Mouse (Mus musculus) CH12.LX (cell line): ENCODE results near the gene Stox2. TPM values are rescaled to one million over a fixed set of nuclear protein-coding genes. Genes with fewer than 3 reads are reported as not detected.

Experiments used
- DNase-seq: peaks from one replicate; pipeline ENCODE4 v3.0.0-alpha.2; 2013; ENCODE audit errors: extremely low read depth
- H3K27ac ChIP-seq: 2 replicates; pipeline ENCODE4 v1.5.1; 2012; ENCODE audit warnings: low read depth, mild to moderate bottlenecking, control low read depth, moderate library complexity; ENCODE audit not compliant: insufficient read depth
- H3K27me3 ChIP-seq: replicated peaks from 2 replicates; pipeline ENCODE3; 2012; ENCODE audit warnings: inconsistent platforms
- H3K36me3 ChIP-seq, 2 experiments: replicated peaks in 1 of 2; 2 replicates each; pipeline versions ENCODE3 to v1.6.1; 2012; ENCODE audit warnings: inconsistent platforms in 1 of 2, low read length in 1 of 2, mild to moderate bottlenecking in 1 of 2, mixed read lengths in 1 of 2, moderate library complexity in 1 of 2; ENCODE audit not compliant: control insufficient read depth in 1 of 2, insufficient read depth in 1 of 2
- H3K4me1 ChIP-seq, 2 experiments: 2 replicates each; pipeline ENCODE4 v1.6.1; 2012; ENCODE audit warnings: inconsistent platforms in 1 of 2, moderate library complexity in 1 of 2; ENCODE audit not compliant: insufficient read depth in 2 of 2, control insufficient read depth in 1 of 2
- H3K4me2 ChIP-seq: 2 replicates; pipeline ENCODE4 v1.6.1; 2012; ENCODE audit warnings: low read depth, mild to moderate bottlenecking, control low read depth; ENCODE audit not compliant: poor library complexity, insufficient read depth, severe bottlenecking
- H3K4me3 ChIP-seq, 3 experiments: fragments of 150-350 bp in 1 of 3; sonication (generic) in 1 of 3; replicated peaks in 1 of 3; 2 replicates each; pipeline versions ENCODE3 to v1.5.1; 2011 to 2012; ENCODE audit warnings: low read depth in 2 of 3, low read length in 2 of 3, mild to moderate bottlenecking in 2 of 3, moderate library complexity in 2 of 3, control low read depth in 1 of 3, improper control_type of control experiment in 1 of 3, inconsistent platforms in 1 of 3, mixed read lengths in 1 of 3; ENCODE audit not compliant: poor library complexity in 1 of 3
- H3K79me2 ChIP-seq: replicated peaks from 2 replicates; pipeline ENCODE4 v1.6.1; 2012; ENCODE audit warnings: mild to moderate bottlenecking, moderate library complexity; ENCODE audit not compliant: control insufficient read depth, poor library complexity, insufficient read depth, severe bottlenecking; ENCODE audit errors: extremely low read depth
- H3K9ac ChIP-seq: 2 replicates; pipeline ENCODE4 v1.6.1; 2012; ENCODE audit warnings: low read depth, mild to moderate bottlenecking, control low read depth, moderate library complexity; ENCODE audit not compliant: insufficient read depth
- H3K9me3 ChIP-seq: replicated peaks from 2 replicates; pipeline ENCODE3; 2012; ENCODE audit warnings: low read length, inconsistent platforms, mixed read lengths
- CHD2 ChIP-seq: IDR thresholded peaks from 2 replicates; pipeline ENCODE4 v1.6.1; 2011; ENCODE audit warnings: low read length, improper control_type of control experiment
- ELF1 ChIP-seq: IDR thresholded peaks from 2 replicates; pipeline ENCODE4 v1.6.1; 2014; ENCODE audit warnings: low read depth, mild to moderate bottlenecking, inconsistent platforms, low read length, improper control_type of control experiment
- EP300 ChIP-seq: IDR thresholded peaks from 2 replicates; pipeline ENCODE4 v1.6.1; 2011; ENCODE audit warnings: low read length, improper control_type of control experiment
- HCFC1 ChIP-seq: IDR thresholded peaks from 2 replicates; pipeline ENCODE4 v1.6.1; 2012; ENCODE audit warnings: low read depth, mild to moderate bottlenecking, inconsistent platforms, low read length, improper control_type of control experiment
- IRF4 ChIP-seq: IDR thresholded peaks from 2 replicates; pipeline ENCODE4 v1.6.1; 2014; ENCODE audit warnings: low read depth, mild to moderate bottlenecking, inconsistent platforms, low read length, improper control_type of control experiment
- JUN ChIP-seq: IDR thresholded peaks from 2 replicates; pipeline ENCODE4 v1.6.1; 2011; ENCODE audit warnings: low read depth, mild to moderate bottlenecking, low read length, improper control_type of control experiment, moderate library complexity; ENCODE audit not compliant: insufficient read depth
- KAT2A ChIP-seq: IDR thresholded peaks from 2 replicates; pipeline ENCODE4 v1.6.1; 2012; ENCODE audit warnings: low read length, improper control_type of control experiment, inconsistent platforms; ENCODE audit not compliant: insufficient replicate concordance
- MAFK ChIP-seq: IDR thresholded peaks from 2 replicates; pipeline ENCODE4 v1.6.1; 2011; ENCODE audit warnings: low read length, improper control_type of control experiment; ENCODE audit not compliant: insufficient replicate concordance
- MEF2A ChIP-seq: IDR thresholded peaks from 2 replicates; pipeline ENCODE4 v1.6.1; 2014; ENCODE audit warnings: low read depth, mild to moderate bottlenecking, inconsistent platforms, low read length, improper control_type of control experiment, borderline replicate concordance
- NELFE ChIP-seq: IDR thresholded peaks from 2 replicates; pipeline ENCODE4 v1.6.1; 2011; ENCODE audit warnings: low read depth, low read length, improper control_type of control experiment
- PAX5 ChIP-seq: IDR thresholded peaks from 2 replicates; pipeline ENCODE4 v1.6.1; 2012; ENCODE audit warnings: low read length, inconsistent platforms, mixed read lengths
- POLR2A ChIP-seq: IDR thresholded peaks from 2 replicates; pipeline ENCODE4 v1.6.1; 2011; ENCODE audit warnings: low read depth, mild to moderate bottlenecking, improper control_type of control experiment, low read length
- POLR2AphosphoS2 ChIP-seq: IDR thresholded peaks from 2 replicates; pipeline ENCODE4 v1.6.1; 2011; ENCODE audit warnings: low read depth, low read length, improper control_type of control experiment
- SIN3A ChIP-seq: IDR thresholded peaks from 2 replicates; pipeline ENCODE4 v1.6.1; 2012; ENCODE audit warnings: low read length, improper control_type of control experiment, inconsistent platforms
- UBTF ChIP-seq: IDR thresholded peaks from 2 replicates; pipeline ENCODE4 v1.6.1; 2012; ENCODE audit warnings: low read depth, mild to moderate bottlenecking, inconsistent platforms, low read length, improper control_type of control experiment, moderate library complexity
- ZC3H11A ChIP-seq: IDR thresholded peaks from 2 replicates; pipeline ENCODE4 v1.6.1; 2012; ENCODE audit warnings: low read depth, mild to moderate bottlenecking, inconsistent platforms, low read length, improper control_type of control experiment
- ZNF384 ChIP-seq: IDR thresholded peaks from 2 replicates; pipeline ENCODE4 v1.6.1; 2012; ENCODE audit warnings: low read depth, low read length, improper control_type of control experiment, inconsistent platforms
- dilution Hi-C: fragments of 300-500 bp; cut with MboI; formaldehyde crosslinking; loops from 2 replicates; pipeline ENCODE4 v1.14.3; 2020; ENCODE audit warnings: low sequenced_read_pairs; ENCODE audit not compliant: extremely low pct_unique_long_range_greater_than_20kb, extremely low pct_ligation_motif_present
- in situ Hi-C: fragments of 300-500 bp; cut with MboI; formaldehyde crosslinking; loops from 3 replicates; pipeline ENCODE4 v1.14.3; 2019; ENCODE audit warnings: low sequenced_read_pairs, low pct_ligation_motif_present, low pct_unique_long_range_greater_than_20kb, mixed read lengths
- polyA plus RNA-seq: library from polyadenylated mRNA; unstranded; fragments of >175 nt; gene quantifications from 2 replicates; pipeline ENCODE4 v1.2.1, GENCODE M21; 2012; ENCODE audit warnings: low read depth; ENCODE audit not compliant: insufficient read length
- total RNA-seq, 2 experiments: library from RNA; depleted of rRNA; stranded (reverse); fragments of 300-350 nt in 1 of 2; fragments of >200 nt in 1 of 2; gene quantifications; 2 replicates each; pipeline ENCODE4 v1.2.3; 2012 to 2014

Gene Stox2
- total and polyA plus RNA-seq, 3 experiments = 0.23 to 1.0 (median 0.42) TPM

DNA sequence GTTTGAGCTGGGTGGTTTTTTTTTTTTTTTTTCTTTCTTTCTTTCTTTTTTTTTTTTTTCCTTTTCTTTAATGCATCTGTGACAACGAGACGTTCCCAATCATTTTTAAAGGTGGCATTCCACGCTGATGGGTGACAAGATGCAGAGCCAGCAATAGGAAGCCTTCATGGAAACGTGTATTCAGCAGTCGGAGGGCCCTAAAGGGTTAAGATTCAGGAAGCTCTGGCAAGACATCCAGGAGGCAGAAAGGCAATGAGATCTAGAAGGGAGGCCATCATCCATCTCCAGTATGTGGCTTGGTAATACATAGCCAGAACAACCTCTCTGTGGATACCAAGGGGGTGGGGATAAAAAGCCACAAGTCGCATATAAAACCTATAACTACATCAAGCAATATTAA is 156.5 kb downstream of the Stox2 start:
- in situ Hi-C loops = no loop called here
- no peaks in the 10 kb centered on the region for H3K36me3 ChIP-seq
- no peak overlapping the region for H3K4me2 ChIP-seq
- TF ChIP-seq MAFK = no peak
- TF ChIP-seq EP300 = no peak
- TF ChIP-seq CHD2 = no peak
- no peak for TF ChIP-seq HCFC1
- TF ChIP-seq POLR2AphosphoS2 = no peak
- no peak for TF ChIP-seq JUN
- TF ChIP-seq KAT2A = no peak
- TF ChIP-seq ELF1 = no peak
- TF ChIP-seq PAX5 = no peak
- TF ChIP-seq SIN3A = no peak
- TF ChIP-seq ZNF384 = no peak
- TF ChIP-seq, all 38 proteins: peak for 0
- H3K9ac ChIP-seq = no peak overlapping the region
- dilution Hi-C loops = no loop called here
- H3K4me1 ChIP-seq = no peaks in the 10 kb centered on the region
- no peaks in the 10 kb centered on the region for H3K79me2 ChIP-seq
- H3K27me3 ChIP-seq = no peaks in the 10 kb centered on the region
- peaks cover 18% of the 10 kb centered on the region for H3K9me3 ChIP-seq
- no peak overlapping the region for H3K27ac ChIP-seq
- H3K4me3 ChIP-seq = no peak overlapping the region
- no peak for DNase-seq

DNA sequence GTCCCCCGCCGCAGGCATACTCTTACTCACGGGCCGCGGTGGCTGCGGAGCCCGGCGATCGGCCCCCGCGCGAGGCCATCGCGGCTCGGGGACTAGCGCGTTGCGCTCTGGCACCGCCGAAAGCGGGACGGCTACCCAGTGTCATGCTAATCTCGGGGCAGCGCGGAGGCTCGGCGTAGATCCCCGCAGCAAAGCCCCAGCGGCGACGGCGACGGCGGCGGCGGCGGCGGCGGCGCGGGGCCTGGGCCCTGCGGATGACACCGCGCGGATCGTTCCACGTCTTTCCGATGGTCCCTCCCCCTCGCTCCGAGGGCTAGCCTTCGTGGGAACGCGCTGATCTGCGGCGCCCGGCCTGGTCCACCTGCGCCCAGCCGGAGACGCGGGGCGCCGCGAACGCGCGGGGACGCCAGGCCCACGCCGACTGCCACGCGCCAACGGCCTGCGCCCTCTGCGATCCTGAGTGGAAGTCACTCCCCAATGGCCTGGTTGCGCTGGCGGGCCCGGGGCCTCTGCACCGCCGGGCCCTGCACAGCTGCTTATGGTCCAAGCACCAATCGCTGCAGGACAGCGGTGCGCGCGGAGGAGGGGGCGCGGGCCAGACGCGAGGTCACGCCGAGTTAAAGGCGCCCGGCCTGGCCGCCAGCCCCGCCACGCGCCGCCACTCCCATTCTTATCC is 157.2 kb downstream of the Stox2 start:
- dilution Hi-C loops = no loop called here
- no peaks in the 10 kb centered on the region for H3K36me3 ChIP-seq
- H3K4me3 ChIP-seq = no peak overlapping the region
- no peak overlapping the region for H3K27ac ChIP-seq
- no peaks in the 10 kb centered on the region for H3K27me3 ChIP-seq
- DNase-seq = no peak
- no peak overlapping the region for H3K9ac ChIP-seq
- H3K4me2 ChIP-seq = no peak overlapping the region
- peaks cover 18% of the 10 kb centered on the region for H3K9me3 ChIP-seq
- no peaks in the 10 kb centered on the region for H3K79me2 ChIP-seq
- H3K4me1 ChIP-seq = no peaks in the 10 kb centered on the region
- TF ChIP-seq POLR2A (no peak), EP300 (no peak), NELFE (no peak), ZC3H11A (no peak), IRF4 (no peak), UBTF (no peak), POLR2AphosphoS2 (no peak), PAX5 (no peak), MEF2A (no peak), ELF1 (no peak)
- in situ Hi-C loops = no loop called here
